Mouse (Mus musculus): ENCODE measurements around the gene Olfr657. TPM values are rescaled to one million over a fixed set of nuclear protein-coding genes. Genes with fewer than 3 reads are reported as not detected.

Olfr657 gene
- not detected in 2 replicates for polyA plus RNA-seq (2015; fragmentation: Nextera tagmentation; extraction: Ambion mirVana)

GRCm38 (mm10) chr7:104624494-104624893, at the start of gene Olfr657:
Gene Olfr657, plus strand, starts transcription at chr7:104624794.
- Histone ChIP-seq H3K36me3 (no peaks in the 10 kb centered on the region), H3K4me3 (no peak within 1 kb of the TSS), H3K4me2 (replicated peaks) (no peak within 1 kb of the TSS), H3K9ac (no peak within 1 kb of the TSS), H3K4me1 (no peaks in the 10 kb centered on the region), H3K9me3 (no peaks in the 10 kb centered on the region), H3K27me3 (no peaks in the 10 kb centered on the region), H3K27ac (no peak within 1 kb of the TSS)
- no peak for ATAC-seq (ENCODE audit: low FRiP score, low read depth)

- no peak within 1 kb of the TSS for H3K4me3 ChIP-seq
- 72% methylated on average over 2 of the region's 2 CpGs for WGBS
- no peak within 1 kb of the TSS for H3K4me2 ChIP-seq (replicated peaks)
- H3K9ac ChIP-seq, result no peak within 1 kb of the TSS
- H3K36me3 ChIP-seq, result no peaks in the 10 kb centered on the region
- no peak within 1 kb of the TSS for H3K27ac ChIP-seq
- ATAC-seq (ENCODE audit: low FRiP score, low read depth), result no peak
- no peaks in the 10 kb centered on the region for H3K27me3 ChIP-seq
- no peaks in the 10 kb centered on the region for H3K4me1 ChIP-seq
- H3K9me3 ChIP-seq, result no peaks in the 10 kb centered on the region
Measured at GRCm38 (mm10) chr7:104577014-104577413, 47.6 kb upstream of the Olfr657 start, which contains the start of gene Olfr653. Gene Olfr653, plus strand, starts transcription at chr7:104577314.

GRCm38 (mm10) chr7:104580846-104581245, 43.7 kb upstream of the Olfr657 start:
- H3K9ac ChIP-seq, result no peak overlapping the region
- H3K9me3 ChIP-seq, result no peaks in the 10 kb centered on the region
- H3K4me2 ChIP-seq (replicated peaks), result no peak overlapping the region
- H3K27me3 ChIP-seq, result no peaks in the 10 kb centered on the region
- no peak for ATAC-seq (ENCODE audit: low FRiP score, low read depth)
- H3K4me3 ChIP-seq, result no peak overlapping the region
- H3K36me3 ChIP-seq, result no peaks in the 10 kb centered on the region
- no peak overlapping the region for H3K27ac ChIP-seq
- WGBS, result 86% methylated on average over 4 of the region's 4 CpGs
- no peaks in the 10 kb centered on the region for H3K4me1 ChIP-seq

- no peaks in the 10 kb centered on the region for H3K27me3 ChIP-seq
- 82% methylated on average over 4 of the region's 4 CpGs for WGBS
- no peak overlapping the region for H3K9ac ChIP-seq
- H3K9me3 ChIP-seq, result no peaks in the 10 kb centered on the region
- no peak overlapping the region for H3K27ac ChIP-seq
- no peak overlapping the region for H3K4me3 ChIP-seq
- no peak overlapping the region for H3K4me2 ChIP-seq (replicated peaks)
- no peaks in the 10 kb centered on the region for H3K4me1 ChIP-seq
- no peaks in the 10 kb centered on the region for H3K36me3 ChIP-seq
- ATAC-seq (ENCODE audit: low FRiP score, low read depth), result no peak
Measured at GRCm38 (mm10) chr7:104581429-104581828, 43.2 kb upstream of the Olfr657 start.

- WGBS, result 88% methylated on average over 4 of the region's 4 CpGs
- no peak within 1 kb of the TSS for H3K9ac ChIP-seq
- H3K27ac ChIP-seq, result no peak within 1 kb of the TSS
- no peak for ATAC-seq (ENCODE audit: low FRiP score, low read depth)
- no peaks in the 10 kb centered on the region for H3K27me3 ChIP-seq
- no peak within 1 kb of the TSS for H3K4me3 ChIP-seq
- H3K4me2 ChIP-seq (replicated peaks), result no peak within 1 kb of the TSS
- no peaks in the 10 kb centered on the region for H3K9me3 ChIP-seq
- H3K36me3 ChIP-seq, result no peaks in the 10 kb centered on the region
- no peaks in the 10 kb centered on the region for H3K4me1 ChIP-seq
Measured at GRCm38 (mm10) chr7:104586725-104587124, 37.9 kb upstream of the Olfr657 start, which contains the start of gene Olfr654. Gene Olfr654, plus strand, starts transcription at chr7:104587025.

- no peak overlapping the region for H3K9ac ChIP-seq
- H3K9me3 ChIP-seq, result no peaks in the 10 kb centered on the region
- 71% methylated on average over 5 of the region's 5 CpGs for WGBS
- no peak overlapping the region for H3K27ac ChIP-seq
- no peak overlapping the region for H3K4me3 ChIP-seq
- no peaks in the 10 kb centered on the region for H3K4me1 ChIP-seq
- no peaks in the 10 kb centered on the region for H3K27me3 ChIP-seq
- ATAC-seq (ENCODE audit: low FRiP score, low read depth), result no peak
- H3K4me2 ChIP-seq (replicated peaks), result no peak overlapping the region
- H3K36me3 ChIP-seq, result no peaks in the 10 kb centered on the region
Measured at GRCm38 (mm10) chr7:104588274-104588673, 36.3 kb upstream of the Olfr657 start.

- no peak within 1 kb of the TSS for H3K4me2 ChIP-seq (replicated peaks)
- no peaks in the 10 kb centered on the region for H3K4me1 ChIP-seq
- H3K27me3 ChIP-seq, result no peaks in the 10 kb centered on the region
- 74% methylated on average over 2 of the region's 2 CpGs for WGBS
- H3K4me3 ChIP-seq, result no peak within 1 kb of the TSS
- no peak for ATAC-seq (ENCODE audit: low FRiP score, low read depth)
- H3K27ac ChIP-seq, result no peak within 1 kb of the TSS
- H3K9me3 ChIP-seq, result no peaks in the 10 kb centered on the region
- H3K9ac ChIP-seq, result no peak within 1 kb of the TSS
- no peaks in the 10 kb centered on the region for H3K36me3 ChIP-seq
Measured at GRCm38 (mm10) chr7:104601679-104602078, 22.9 kb upstream of the Olfr657 start, which contains the start of gene Olfr655. Gene Olfr655, minus strand, starts transcription at chr7:104601779.

GRCm38 (mm10) chr7:104603173-104603572, 21.4 kb upstream of the Olfr657 start:
- Histone ChIP-seq H3K36me3 (no peaks in the 10 kb centered on the region), H3K27me3 (no peaks in the 10 kb centered on the region), H3K27ac (no peak overlapping the region), H3K9me3 (no peaks in the 10 kb centered on the region), H3K4me2 (replicated peaks) (no peak overlapping the region), H3K4me1 (no peaks in the 10 kb centered on the region), H3K4me3 (no peak overlapping the region), H3K9ac (no peak overlapping the region)
- WGBS, result 9% methylated on average over 3 of the region's 3 CpGs
- ATAC-seq (ENCODE audit: low FRiP score, low read depth), result no peak

GRCm38 (mm10) chr7:104604727-104605126, 19.9 kb upstream of the Olfr657 start:
- no peaks in the 10 kb centered on the region for H3K9me3 ChIP-seq

GRCm38 (mm10) chr7:104613655-104614054, 10.9 kb upstream of the Olfr657 start, which contains the start of gene Olfr656:
Gene Olfr656, plus strand, starts transcription at chr7:104613955.
- H3K9me3 ChIP-seq, result no peaks in the 10 kb centered on the region
- no peak for ATAC-seq (ENCODE audit: low FRiP score, low read depth)
- no peak within 1 kb of the TSS for H3K4me2 ChIP-seq (replicated peaks)
- no peak within 1 kb of the TSS for H3K9ac ChIP-seq
- 77% methylated on average over 4 of the region's 4 CpGs for WGBS
- H3K4me1 ChIP-seq, result no peaks in the 10 kb centered on the region
- no peak within 1 kb of the TSS for H3K4me3 ChIP-seq
- no peaks in the 10 kb centered on the region for H3K27me3 ChIP-seq
- no peak within 1 kb of the TSS for H3K27ac ChIP-seq
- H3K36me3 ChIP-seq, result no peaks in the 10 kb centered on the region

More at GRCm38 (mm10) chr7:104604727-104605126, 19.9 kb upstream of the Olfr657 start:
- no peak overlapping the region for H3K27ac ChIP-seq
- no peak overlapping the region for H3K4me2 ChIP-seq (replicated peaks)
- no peak overlapping the region for H3K4me3 ChIP-seq
- no peak overlapping the region for H3K9ac ChIP-seq
- H3K36me3 ChIP-seq, result no peaks in the 10 kb centered on the region
- H3K4me1 ChIP-seq, result no peaks in the 10 kb centered on the region
- no peak for ATAC-seq (ENCODE audit: low FRiP score, low read depth)
- H3K27me3 ChIP-seq, result no peaks in the 10 kb centered on the region

GRCm38 (mm10) chr7:104646841-104647482, 22.4 kb downstream of the Olfr657 start, which contains the start of gene Olfr658:
Gene Olfr658, minus strand, starts transcription at chr7:104647305.
- Histone ChIP-seq H3K27ac (no peak within 1 kb of the TSS), H3K4me2 (replicated peaks) (peak within 1 kb of the TSS; percentile 50), H3K36me3 (no peaks in the 10 kb centered on the region), H3K4me3 (0 out of 2 replicates have a peak within 1 kb of the TSS, but pooled peaks have one; percentile 7), H3K9me3 (no peaks in the 10 kb centered on the region), H3K4me1 (no peaks in the 10 kb centered on the region), H3K9ac (no peak within 1 kb of the TSS), H3K27me3 (no peaks in the 10 kb centered on the region)
- ATAC-seq (ENCODE audit: low FRiP score, low read depth), result peak; percentile 69
- 19% methylated on average over 20 of the region's 22 CpGs for WGBS

- Histone ChIP-seq H3K36me3 (no peaks in the 10 kb centered on the region), H3K27ac (no peak within 1 kb of the TSS), H3K4me1 (no peaks in the 10 kb centered on the region), H3K9me3 (0 out of 2 replicates have a peak, but pooled peaks cover 3% of the 10 kb centered on the region), H3K4me3 (no peak within 1 kb of the TSS), H3K27me3 (no peaks in the 10 kb centered on the region), H3K4me2 (replicated peaks) (no peak within 1 kb of the TSS), H3K9ac (no peak within 1 kb of the TSS)
- no peak for ATAC-seq (ENCODE audit: low FRiP score, low read depth)
- 81% methylated on average over 3 of the region's 3 CpGs for WGBS
Measured at GRCm38 (mm10) chr7:104666453-104666852, 41.9 kb downstream of the Olfr657 start, which contains the start of gene Olfr659. Gene Olfr659, plus strand, starts transcription at chr7:104666753.

- Histone ChIP-seq H3K27me3 (no peaks in the 10 kb centered on the region), H3K4me3 (no peak within 1 kb of the TSS), H3K9me3 (no peaks in the 10 kb centered on the region), H3K36me3 (no peaks in the 10 kb centered on the region), H3K9ac (no peak within 1 kb of the TSS), H3K27ac (no peak within 1 kb of the TSS), H3K4me1 (no peaks in the 10 kb centered on the region), H3K4me2 (replicated peaks) (no peak within 1 kb of the TSS)
- ATAC-seq (ENCODE audit: low FRiP score, low read depth), result no peak
- WGBS, result 87% methylated on average over 2 of the region's 2 CpGs
Measured at GRCm38 (mm10) chr7:104686201-104686600, 61.6 kb downstream of the Olfr657 start, which contains the start of gene Olfr661. Gene Olfr661, plus strand, starts transcription at chr7:104686501.

All from limb, embryonic 13.5 days (tissue).